Mouse (Mus musculus): ENCODE data around the gene Il18rap.

DNA sequence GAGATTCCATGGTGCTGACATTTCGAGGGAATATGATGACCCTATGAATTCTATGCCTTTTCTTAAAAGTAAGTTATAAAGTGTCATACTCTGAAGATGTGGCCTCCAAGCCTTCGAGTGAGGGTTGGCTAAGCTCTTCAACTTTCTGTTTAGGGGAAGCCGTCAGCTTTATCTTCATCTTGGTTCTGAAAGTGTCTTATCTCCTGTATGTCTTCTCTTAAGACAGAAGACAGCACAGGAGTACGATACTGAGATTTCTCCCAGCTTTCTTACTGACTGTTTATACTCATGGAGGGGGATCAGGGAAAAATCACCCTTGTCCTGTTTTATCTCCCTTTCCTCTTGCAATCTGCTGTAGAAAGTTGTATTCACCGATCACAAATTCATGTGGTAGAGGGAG, 40.8 kb upstream of the Il18rap start:
- TF ChIP-seq CTCF (IDR thresholded peaks at IDR 0.05; ENCODE audit: low read depth, low read length), result no peak
- no peak for TF ChIP-seq POLR2A (IDR thresholded peaks at IDR 0.05; ENCODE audit: borderline replicate concordance, low read depth, low read length)

Data from bone marrow macrophage, adult 2 months (primary cell).